ENCODE assay signal across 11 mouse cellular contexts in genomic region chr11:119515823-119516676, GRCm38 (mm10). TPM values are rescaled to one million over a fixed set of nuclear protein-coding genes. Genes with fewer than 3 reads are reported as not detected.
DNase-seq lines count a peak whose midpoint lies in the region; ATAC-seq lines count a peak whose summit lies in the region.
"Had no signal": no experiment of that assay in that cellular context is flagged by ENCODE, and none has a peak within 500 bp of the region (broad histone marks: within the 10 kb centered on the region; RNA-seq: fewer than 3 reads in every experiment).

No protein-coding gene starts in this region.

- H3K36me3 ChIP-seq in hindbrain, embryonic 10.5 days = no peaks in the 10 kb centered on the region
- H3K36me3 ChIP-seq: G1E; stomach, embryonic 15.5 days had no signal

- no peak for ATAC-seq in monocyte, adult 5-6 weeks (replicated peaks; ENCODE audit: insufficient number of reproducible peaks, low FRiP score, low TSS enrichment, poor library complexity, severe bottlenecking)
- ATAC-seq: inflammation-experienced regulatory T-cells, adult 6 months had no signal

- H3K27ac ChIP-seq in hindbrain, embryonic 10.5 days = peak overlapping the region; percentile 85
- H3K27ac ChIP-seq: stomach, embryonic 15.5 days had no signal

- H3K4me1 ChIP-seq in hindbrain, embryonic 10.5 days (replicated peaks) = peaks cover 56% of the 10 kb centered on the region

- H3K9me3 ChIP-seq in hindbrain, embryonic 10.5 days = no peaks in the 10 kb centered on the region
- H3K9me3 ChIP-seq: G1E; stomach, embryonic 15.5 days had no signal

- intact Hi-C loops in left cerebral cortex, postnatal 4 days (cut with DNase I) = no loop called here

- H3K27me3 ChIP-seq in hindbrain, embryonic 10.5 days (ENCODE audit: insufficient read depth, poor library complexity, severe bottlenecking) = peaks cover 48% of the 10 kb centered on the region

- peak overlapping the region; percentile 48 for H3K4me3 ChIP-seq in hindbrain, embryonic 10.5 days
- H3K4me3 ChIP-seq: stomach, embryonic 15.5 days had no signal

- peak; percentile 88 for DNase-seq in right cerebral cortex, adult 18-20 months
- no peak for DNase-seq in right cerebral cortex, postnatal 4 days
- no peak for DNase-seq in hindbrain, embryonic 10.5 days (ENCODE audit: low spot score)
- DNase-seq in left cerebral cortex, postnatal 4 days = peak; percentile 60
- no peak for DNase-seq in urinary bladder, postnatal 4 days (ENCODE audit: low spot score in 2 of 2)
- DNase-seq in urinary bladder, postnatal 36 days (ENCODE audit: low spot score in 2 of 2) = no peak
- no peak for DNase-seq in embryo, embryonic 10.5 days (ENCODE audit: low spot score)

- 76% methylated on average over 16 of the region's 16 CpGs for WGBS in hindbrain, embryonic 10.5 days

RNA-seq across cellular contexts. Expression of gene Endov, which starts 24.9 kb away (rescaled TPM):
- polyA plus RNA-seq in hindbrain, embryonic 10.5 days (2016; fragmentation: Nextera tagmentation; extraction: Ambion mirVana) = 21.4 and 23.4 TPM in 2 replicates
- 10 to 100 TPM; 28.8 to 29.1 TPM for total RNA-seq in left cerebral cortex, postnatal 4 days (2021)
- total RNA-seq in monocyte, adult 5-6 weeks (2017) = 4.1 to 11.0 TPM (median 7.6 TPM) in 3 replicates

RNA-seq across cellular contexts. Expression of gene Nptx1, which starts 31.5 kb away (rescaled TPM):
- polyA plus RNA-seq in hindbrain, embryonic 10.5 days (2016; fragmentation: Nextera tagmentation; extraction: Ambion mirVana) = 3.2 and 9.7 TPM in 2 replicates
- total RNA-seq in left cerebral cortex, postnatal 4 days (2021) = 10 to 100 TPM; 15.7 to 19.7 TPM
- total RNA-seq in monocyte, adult 5-6 weeks (2017) = 0.29 TPM in 1 of 3 replicates, not detected in the others
- polyA plus RNA-seq: G1E; inflammation-experienced regulatory T-cells, adult 6 months had no signal

Comparison
In these comparisons a context has a peak if more than half of its experiments do, and no peak if none do; other contexts are left out.
1. DNase-seq: peak in right cerebral cortex, adult 18-20 months (single experiment) and left cerebral cortex, postnatal 4 days (single experiment); none in right cerebral cortex, postnatal 4 days (single experiment), hindbrain, embryonic 10.5 days (single experiment), urinary bladder, postnatal 4 days (0 of 2), urinary bladder, postnatal 36 days (0 of 2) and embryo, embryonic 10.5 days (single experiment).
2. RNA of gene Nptx1, which starts 31.5 kb away (total RNA-seq): 15.7 to 19.7 TPM in left cerebral cortex, postnatal 4 days; 0.29 TPM in monocyte, adult 5-6 weeks; every median in the first group is over 10 times any median in the second.